Mouse (Mus musculus) intestine, postnatal 0 days (tissue): ENCODE data around the gene Agps. TPM values are rescaled to one million over a fixed set of nuclear protein-coding genes. Genes with fewer than 3 reads are reported as not detected.

Source experiments
- ATAC-seq: fragments of 200-750 bp; cut with Nextera tagmentation; 2 replicates; pipeline ENCODE4 v1.8.0; 2017; ENCODE audit warnings: mild to moderate bottlenecking, moderate TSS enrichment, moderate library complexity
- H3K27ac ChIP-seq: fragments of 300-500 bp; sonication (generic); 2 replicates; pipeline ENCODE4 v1.5.1; 2014; ENCODE audit warnings: mild to moderate bottlenecking, low read depth, low read length, moderate library complexity
- H3K27me3 ChIP-seq: fragments of 300-500 bp; sonication (generic); replicated peaks from 2 replicates; pipeline ENCODE4 v1.6.1; 2014; ENCODE audit warnings: low read length, mixed read lengths; ENCODE audit not compliant: control insufficient read depth, insufficient read depth
- H3K36me3 ChIP-seq: fragments of 300-500 bp; sonication (generic); 2 replicates; pipeline ENCODE4 v1.6.1; 2014; ENCODE audit warnings: mild to moderate bottlenecking, moderate library complexity; ENCODE audit not compliant: control insufficient read depth, insufficient read depth
- H3K4me1 ChIP-seq: fragments of 300-500 bp; sonication (generic); replicated peaks from 2 replicates; pipeline ENCODE4 v1.6.1; 2014; ENCODE audit warnings: antibody characterized with exemption, low read length, mixed read lengths; ENCODE audit not compliant: control insufficient read depth, insufficient read depth
- H3K4me2 ChIP-seq: fragments of 300-500 bp; sonication (generic); replicated peaks from 2 replicates; pipeline ENCODE4 v1.6.1; 2014; ENCODE audit warnings: low read depth, mild to moderate bottlenecking, moderate library complexity
- H3K4me3 ChIP-seq: fragments of 300-500 bp; sonication (generic); 2 replicates; pipeline ENCODE4 v1.5.1; 2014; ENCODE audit warnings: low read depth, low read length
- H3K9ac ChIP-seq: fragments of 300-500 bp; sonication (generic); 2 replicates; pipeline ENCODE4 v1.6.1; 2014; ENCODE audit warnings: mild to moderate bottlenecking, low read depth, low read length
- H3K9me3 ChIP-seq: fragments of 300-500 bp; sonication (generic); 2 replicates; pipeline ENCODE4 v1.6.1; 2016; ENCODE audit warnings: mixed run types; ENCODE audit not compliant: control insufficient read depth
- CTCF ChIP-seq: sonication (generic); IDR thresholded peaks from 2 replicates; pipeline ENCODE4 v1.5.1; 2016; ENCODE audit warnings: low read depth, mild to moderate bottlenecking, control low read depth, antibody characterized with exemption, moderate library complexity
- WGBS: fragments of 180-500 bp; shearing (Covaris S2); extraction: QIAGEN DNeasy Blood & Tissue Kit; methylation state at CpG from one replicate; pipeline ENCODE4 v1.1.7; 2014; 5-methylcytosine and 5-hydroxymethylcytosine counted together
- polyA plus RNA-seq: library from polyadenylated mRNA; unstranded; fragments of >200 nt; fragmentation: Nextera tagmentation; extraction: Ambion mirVana; gene quantifications from 2 replicates; pipeline ENCODE4 v1.2.1, GENCODE M21; 2015

Agps gene
- polyA plus RNA-seq, 1 experiment from 2014 or later: 6.5 TPM

- no peak overlapping the region for H3K4me2 ChIP-seq
- H3K27ac ChIP-seq: no peak overlapping the region
- no peaks in the 10 kb centered on the region for H3K9me3 ChIP-seq
- ATAC-seq: no peak
- no peaks in the 10 kb centered on the region for H3K27me3 ChIP-seq
- no peaks in the 10 kb centered on the region for H3K36me3 ChIP-seq
- no peaks in the 10 kb centered on the region for H3K4me1 ChIP-seq
- WGBS: 54% methylated on average over 13 of the region's 13 CpGs
- no peak for TF ChIP-seq CTCF
- H3K9ac ChIP-seq: no peak overlapping the region
- H3K4me3 ChIP-seq: no peak overlapping the region
Measured at GRCm38 (mm10) chr2:75814880-75815279, 17.1 kb upstream of the Agps start.

- H3K36me3 ChIP-seq: no peaks in the 10 kb centered on the region
- H3K4me3 ChIP-seq: no peak overlapping the region
- no peak for ATAC-seq
- no peaks in the 10 kb centered on the region for H3K4me1 ChIP-seq
- TF ChIP-seq CTCF: no peak
- no peak overlapping the region for H3K9ac ChIP-seq
- H3K4me2 ChIP-seq: no peak overlapping the region
- H3K27me3 ChIP-seq: no peaks in the 10 kb centered on the region
- no peak overlapping the region for H3K27ac ChIP-seq
- 71% methylated on average over 8 of the region's 8 CpGs for WGBS
- no peaks in the 10 kb centered on the region for H3K9me3 ChIP-seq
Measured at GRCm38 (mm10) chr2:75815521-75815920, 16.5 kb upstream of the Agps start.

DNA sequence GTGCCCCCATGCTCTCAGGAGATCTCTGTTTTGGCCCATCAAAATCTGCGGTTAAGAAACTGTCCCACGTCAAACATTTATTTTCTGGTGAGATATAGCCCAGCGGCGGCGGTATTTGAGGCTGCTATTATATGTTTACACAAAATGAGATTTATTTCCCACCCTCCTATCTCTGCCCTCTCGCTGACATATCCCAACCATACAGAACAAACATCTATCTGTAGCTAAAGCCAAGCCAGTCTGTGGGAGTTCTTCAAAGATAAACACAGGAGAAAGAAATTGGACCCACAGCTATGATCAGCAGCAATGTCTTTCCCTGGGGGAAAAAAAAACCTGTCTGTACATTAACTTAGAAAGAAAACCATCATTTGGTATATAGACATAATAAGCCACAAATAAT lies 15.3 kb upstream of the Agps start:
- Histone ChIP-seq H3K27ac (no peak overlapping the region), H3K27me3 (no peaks in the 10 kb centered on the region), H3K4me2 (no peak overlapping the region), H3K9ac (no peak overlapping the region), H3K9me3 (no peaks in the 10 kb centered on the region), H3K36me3 (no peaks in the 10 kb centered on the region), H3K4me1 (no peaks in the 10 kb centered on the region), H3K4me3 (no peak overlapping the region)
- ATAC-seq: no peak
- no peak for TF ChIP-seq CTCF
- 27% methylated on average over 6 of the region's 6 CpGs for WGBS

GRCm38 (mm10) chr2:75818719-75819118 lies 13.3 kb upstream of the Agps start:
- ATAC-seq: no peak
- no peak for TF ChIP-seq CTCF
- WGBS: 72% methylated on average over 7 of the region's 7 CpGs

DNA sequence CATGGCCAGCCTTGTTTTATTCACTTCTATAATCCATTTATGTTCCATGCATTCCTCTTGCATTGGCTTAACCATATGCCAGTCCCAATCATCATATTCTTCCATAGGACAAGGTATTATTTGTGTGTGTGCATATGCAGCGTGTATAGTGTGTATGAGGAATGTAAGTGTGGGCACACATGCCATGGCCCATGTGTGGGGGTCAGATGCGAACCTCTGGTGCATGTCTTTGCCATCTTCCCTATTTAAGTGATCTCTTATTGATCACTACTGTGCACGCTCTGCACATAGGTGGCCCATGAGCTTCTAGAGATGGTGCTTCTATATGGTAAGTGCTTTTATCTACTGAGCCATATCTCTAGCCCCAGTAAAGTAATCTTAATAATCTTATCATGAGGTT lies 12.2 kb upstream of the Agps start:
- 92% methylated on average over 3 of the region's 3 CpGs for WGBS

More at GRCm38 (mm10) chr2:75818719-75819118, 13.3 kb upstream of the Agps start:
- Histone ChIP-seq H3K4me2 (no peak overlapping the region), H3K4me3 (no peak overlapping the region), H3K9ac (no peak overlapping the region), H3K36me3 (no peaks in the 10 kb centered on the region), H3K4me1 (no peaks in the 10 kb centered on the region), H3K9me3 (no peaks in the 10 kb centered on the region), H3K27me3 (no peaks in the 10 kb centered on the region), H3K27ac (no peak overlapping the region)

DNA sequence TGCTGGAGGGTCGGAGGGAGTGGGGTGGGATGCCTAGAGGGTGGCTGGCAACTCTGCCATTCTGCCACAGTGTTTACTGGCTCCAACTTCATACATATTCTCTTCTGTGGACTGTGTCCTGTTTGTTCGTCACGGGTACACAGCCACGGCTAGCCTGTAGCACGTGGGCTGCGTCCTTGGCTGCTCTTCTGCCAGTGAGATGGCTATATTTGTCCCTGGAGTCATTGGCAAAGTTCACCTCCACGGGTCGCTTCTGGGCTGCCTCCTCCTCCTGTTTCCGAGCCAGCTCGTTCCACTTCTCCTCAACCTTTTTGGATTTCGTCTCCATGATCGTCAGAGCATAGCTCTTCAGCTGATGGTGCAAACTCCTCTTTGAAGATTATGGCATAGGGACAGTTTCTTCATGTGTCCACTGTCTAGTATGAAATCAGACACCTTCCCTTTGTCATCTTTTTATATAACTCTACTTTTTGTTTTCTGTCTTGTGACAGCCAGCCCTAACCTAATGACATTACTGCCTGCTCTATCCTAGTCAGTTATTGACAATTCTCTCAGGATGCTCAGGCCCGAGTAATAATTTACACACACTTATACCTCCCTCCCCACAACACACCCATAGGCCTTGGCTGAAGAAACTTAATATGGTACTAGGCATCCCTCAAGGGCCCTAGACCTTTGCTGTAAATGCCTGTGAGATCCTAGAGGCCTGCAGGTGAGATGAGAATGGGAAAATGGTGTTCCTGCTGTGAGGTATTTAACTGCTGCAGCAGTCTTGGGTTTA lies 9.8 kb upstream of the Agps start:
- 89% methylated on average over 13 of the region's 13 CpGs for WGBS
- no peak for ATAC-seq
- H3K27me3 ChIP-seq: no peaks in the 10 kb centered on the region
- no peak overlapping the region for H3K9ac ChIP-seq
- no peak overlapping the region for H3K4me2 ChIP-seq
- H3K36me3 ChIP-seq: no peaks in the 10 kb centered on the region
- H3K4me3 ChIP-seq: no peak overlapping the region
- no peaks in the 10 kb centered on the region for H3K4me1 ChIP-seq
- H3K27ac ChIP-seq: no peak overlapping the region
- H3K9me3 ChIP-seq: no peaks in the 10 kb centered on the region
- no peak for TF ChIP-seq CTCF

More for the DNA sequence above, 12.2 kb upstream of the Agps start:
- Histone ChIP-seq H3K27me3 (no peaks in the 10 kb centered on the region), H3K27ac (no peak overlapping the region), H3K4me3 (no peak overlapping the region), H3K4me2 (no peak overlapping the region), H3K9ac (no peak overlapping the region), H3K36me3 (no peaks in the 10 kb centered on the region), H3K4me1 (no peaks in the 10 kb centered on the region), H3K9me3 (no peaks in the 10 kb centered on the region)
- no peak for TF ChIP-seq CTCF
- no peak for ATAC-seq

GRCm38 (mm10) chr2:75823736-75824135 lies 8.2 kb upstream of the Agps start:
- no peak overlapping the region for H3K9ac ChIP-seq
- no peak overlapping the region for H3K27ac ChIP-seq
- H3K4me1 ChIP-seq: no peaks in the 10 kb centered on the region
- TF ChIP-seq CTCF: no peak
- WGBS: 47% methylated on average over 7 of the region's 7 CpGs
- H3K4me3 ChIP-seq: no peak overlapping the region
- ATAC-seq: no peak
- no peaks in the 10 kb centered on the region for H3K27me3 ChIP-seq
- H3K9me3 ChIP-seq: no peaks in the 10 kb centered on the region
- H3K36me3 ChIP-seq: no peaks in the 10 kb centered on the region
- no peak overlapping the region for H3K4me2 ChIP-seq
